Mouse (Mus musculus): ENCODE results near the gene Jph3. TPM values are rescaled to one million over a fixed set of nuclear protein-coding genes. Genes with fewer than 3 reads are reported as not detected.

Gene Jph3
- total and polyA plus RNA-seq, 3 experiments = 0.15 TPM; not detected in 2

- Histone ChIP-seq H3K4me3 (ENCODE audit: control insufficient read depth in 1 of 2, insufficient read depth in 1 of 2, low read depth in 2 of 2, low read length in 2 of 2) (no peak overlapping the region), H3K79me2 (ENCODE audit: control insufficient read depth, insufficient read depth, low read length, poor library complexity) (no peaks in the 10 kb centered on the region), H3K9me3 (replicated peaks; ENCODE audit: insufficient read depth, low read length) (no peaks in the 10 kb centered on the region), H3K27ac (ENCODE audit: control insufficient read depth, low read depth, low read length) (no peak overlapping the region), H3K36me3 (ENCODE audit: control insufficient read depth in 1 of 2, insufficient read depth in 2 of 2, low read length in 2 of 2) (no peaks in the 10 kb centered on the region), H3K4me1 (ENCODE audit: control insufficient read depth in 1 of 2, insufficient read depth in 2 of 2, low read length in 2 of 2) (no peaks in the 10 kb centered on the region), H3K9ac (ENCODE audit: control insufficient read depth, low read depth, low read length, poor library complexity, severe bottlenecking) (no peak overlapping the region), H3K27me3 (ENCODE audit: control insufficient read depth in 1 of 2, insufficient read depth in 2 of 2, low read length in 2 of 2) (no peaks in the 10 kb centered on the region)
- DNase-seq (ENCODE audit: low read depth, low spot score) = no peak
- TF ChIP-seq MYC (IDR thresholded peaks at IDR 0.05; ENCODE audit: low read depth, low read length) = no peak
- no peak for TF ChIP-seq MEF2A (IDR thresholded peaks at IDR 0.05; ENCODE audit: extremely low read depth, insufficient replicate concordance, low read depth, low read length, poor library complexity, severe bottlenecking)
- TF ChIP-seq KAT2A (conservative IDR thresholded peaks at IDR 0.05; ENCODE audit: low read depth, low read length) = no peak
- TF ChIP-seq POLR2AphosphoS2 (IDR thresholded peaks at IDR 0.05; ENCODE audit: low read length) = no peak
- no peak for TF ChIP-seq UBTF (IDR thresholded peaks at IDR 0.05; ENCODE audit: borderline replicate concordance, insufficient read depth, low read depth, low read length)
- no peak for TF ChIP-seq CHD1 (IDR thresholded peaks at IDR 0.05; ENCODE audit: low read depth, low read length)
- no peak for TF ChIP-seq USF1 (IDR thresholded peaks at IDR 0.05; ENCODE audit: low read depth, low read length)
- TF ChIP-seq CHD2 (IDR thresholded peaks at IDR 0.05; ENCODE audit: low read length) = no peak
- no peak for TF ChIP-seq CTCF (IDR thresholded peaks at IDR 0.05 in 2 of 3, conservative IDR thresholded peaks at IDR 0.05 in 1 of 3; ENCODE audit: control insufficient read depth in 1 of 3, insufficient read depth in 1 of 3, low read depth in 2 of 3, low read length in 3 of 3, poor library complexity in 1 of 3, severe bottlenecking in 1 of 3)
- no peak for TF ChIP-seq USF2 (IDR thresholded peaks at IDR 0.05; ENCODE audit: borderline replicate concordance in 1 of 2, insufficient read depth in 1 of 2, low read depth in 1 of 2, low read length in 2 of 2)
- no peak for TF ChIP-seq NELFE (IDR thresholded peaks at IDR 0.05; ENCODE audit: low read depth, low read length)
- no peak for TF ChIP-seq SMC3 (IDR thresholded peaks at IDR 0.05; ENCODE audit: low read depth, low read length)
- no peak for TF ChIP-seq TBP (IDR thresholded peaks at IDR 0.05; ENCODE audit: low read depth, low read length)
- no peak for TF ChIP-seq POLR2A (IDR thresholded peaks at IDR 0.05; ENCODE audit: control insufficient read depth in 1 of 2, insufficient read depth in 1 of 2, low read depth in 1 of 2, low read length in 2 of 2, poor library complexity in 1 of 2)
- TF ChIP-seq ELF1 (IDR thresholded peaks at IDR 0.05; ENCODE audit: low read depth, low read length) = no peak
Measured at GRCm38 (mm10) chr8:121687455-121688161, 41.8 kb upstream of the Jph3 start.

GRCm38 (mm10) chr8:121688496-121688895 is 40.9 kb upstream of the Jph3 start:
- H3K4me1 ChIP-seq (ENCODE audit: control insufficient read depth in 1 of 2, insufficient read depth in 2 of 2, low read length in 2 of 2) = no peaks in the 10 kb centered on the region
- H3K9ac ChIP-seq (ENCODE audit: control insufficient read depth, low read depth, low read length, poor library complexity, severe bottlenecking) = no peak overlapping the region
- no peaks in the 10 kb centered on the region for H3K36me3 ChIP-seq (ENCODE audit: control insufficient read depth in 1 of 2, insufficient read depth in 2 of 2, low read length in 2 of 2)
- no peaks in the 10 kb centered on the region for H3K79me2 ChIP-seq (ENCODE audit: control insufficient read depth, insufficient read depth, low read length, poor library complexity)
- no peaks in the 10 kb centered on the region for H3K9me3 ChIP-seq (replicated peaks; ENCODE audit: insufficient read depth, low read length)
- DNase-seq (ENCODE audit: low read depth, low spot score) = no peak
- H3K4me3 ChIP-seq (ENCODE audit: control insufficient read depth in 1 of 2, insufficient read depth in 1 of 2, low read depth in 2 of 2, low read length in 2 of 2) = no peak overlapping the region
- TF ChIP-seq UBTF (IDR thresholded peaks at IDR 0.05; ENCODE audit: borderline replicate concordance, insufficient read depth, low read depth, low read length) = no peak
- no peak for TF ChIP-seq MAX (IDR thresholded peaks at IDR 0.05; ENCODE audit: low read length)
- TF ChIP-seq USF1 (IDR thresholded peaks at IDR 0.05; ENCODE audit: low read depth, low read length) = no peak
- TF ChIP-seq MAFK (IDR thresholded peaks at IDR 0.05; ENCODE audit: borderline replicate concordance, low read depth, low read length) = no peak
- H3K27me3 ChIP-seq (ENCODE audit: control insufficient read depth in 1 of 2, insufficient read depth in 2 of 2, low read length in 2 of 2) = no peaks in the 10 kb centered on the region
- no peak overlapping the region for H3K27ac ChIP-seq (ENCODE audit: control insufficient read depth, low read depth, low read length)
